Mouse (Mus musculus) forebrain, embryonic 13.5 days (tissue): ENCODE measurements around the gene Rab37. TPM values are rescaled to one million over a fixed set of nuclear protein-coding genes. Genes with fewer than 3 reads are reported as not detected.
A peak's percentile ranks its signal among the peaks of the same experiment; 100 is the strongest.

Source experiments
- ATAC-seq: fragments of 200-750 bp; cut with Nextera tagmentation; 2 replicates; pipeline ENCODE4 v1.8.0; 2017
- H3K27ac ChIP-seq: fragments of 300-500 bp; sonication (generic); 2 replicates; pipeline ENCODE4 v1.5.1; 2015; ENCODE audit warnings: inconsistent platforms, mild to moderate bottlenecking, moderate library complexity
- H3K27me3 ChIP-seq: fragments of 300-500 bp; sonication (generic); 2 replicates; pipeline ENCODE4 v1.6.1; 2015; ENCODE audit warnings: mild to moderate bottlenecking, inconsistent platforms
- H3K36me3 ChIP-seq: fragments of 300-500 bp; sonication (generic); 2 replicates; pipeline ENCODE4 v1.6.1; 2015; ENCODE audit warnings: mild to moderate bottlenecking, inconsistent platforms; ENCODE audit not compliant: poor library complexity, severe bottlenecking
- H3K4me1 ChIP-seq: fragments of 300-500 bp; sonication (generic); 2 replicates; pipeline ENCODE4 v1.6.1; 2015; ENCODE audit warnings: inconsistent platforms
- H3K4me2 ChIP-seq: fragments of 300-500 bp; sonication (generic); 2 replicates; pipeline ENCODE4 v1.6.1; 2015; ENCODE audit warnings: inconsistent platforms, mild to moderate bottlenecking, moderate library complexity
- H3K4me3 ChIP-seq: fragments of 300-500 bp; sonication (generic); 2 replicates; pipeline ENCODE4 v1.5.1; 2015; ENCODE audit warnings: mild to moderate bottlenecking, inconsistent platforms
- H3K9ac ChIP-seq: fragments of 300-500 bp; sonication (generic); 2 replicates; pipeline ENCODE4 v1.6.1; 2015; ENCODE audit warnings: mild to moderate bottlenecking, inconsistent platforms
- H3K9me3 ChIP-seq: fragments of 300-500 bp; sonication (generic); replicated peaks from 2 replicates; pipeline ENCODE4 v1.6.1; 2016; ENCODE audit warnings: inconsistent platforms
- WGBS: fragments of 180-500 bp; shearing (Covaris S2); methylation state at CpG from one replicate; pipeline ENCODE4 v1.1.7; 2015; 5-methylcytosine and 5-hydroxymethylcytosine counted together
- polyA plus RNA-seq: library from polyadenylated mRNA; unstranded; fragments of >200 nt; fragmentation: Nextera tagmentation; extraction: Ambion mirVana; gene quantifications from 2 replicates; pipeline ENCODE4 v1.2.1, GENCODE M21; 2015

The Rab37 gene
- polyA plus RNA-seq, 1 experiment from 2014 or later, result 0.76 TPM

GRCm38 (mm10) chr11:115107403-115107916, 16.2 kb downstream of the Rab37 start:
- Histone ChIP-seq H3K9me3 (no peaks in the 10 kb centered on the region), H3K4me1 (peaks cover 17% of the 10 kb centered on the region), H3K27me3 (no peaks in the 10 kb centered on the region), H3K27ac (no peak overlapping the region), H3K4me2 (no peak overlapping the region), H3K9ac (no peak overlapping the region), H3K4me3 (no peak overlapping the region), H3K36me3 (no peaks in the 10 kb centered on the region)
- WGBS, result 18% methylated on average over 4 of the region's 4 CpGs
- peak; percentile 24; the same call in 1 of the 2 replicates for ATAC-seq

- no peak overlapping the region for H3K27ac ChIP-seq
- no peaks in the 10 kb centered on the region for H3K9me3 ChIP-seq
- H3K9ac ChIP-seq, result no peak overlapping the region
- no peak overlapping the region for H3K4me2 ChIP-seq
- no peaks in the 10 kb centered on the region for H3K27me3 ChIP-seq
- H3K4me1 ChIP-seq, result peaks cover 17% of the 10 kb centered on the region
- H3K36me3 ChIP-seq, result no peaks in the 10 kb centered on the region
- no peak for ATAC-seq
- 89% methylated on average over 8 of the region's 8 CpGs for WGBS
- no peak overlapping the region for H3K4me3 ChIP-seq
Observed at GRCm38 (mm10) chr11:115108176-115108575, 16.9 kb downstream of the Rab37 start.

GRCm38 (mm10) chr11:115110271-115110670, 19.0 kb downstream of the Rab37 start:
- no peak overlapping the region for H3K9ac ChIP-seq
- 87% methylated on average over 4 of the region's 5 CpGs for WGBS
- ATAC-seq, result no peak

GRCm38 (mm10) chr11:115112196-115112595, 21.0 kb downstream of the Rab37 start:
- Histone ChIP-seq H3K4me2 (no peak overlapping the region), H3K4me1 (peaks cover 13% of the 10 kb centered on the region), H3K36me3 (no peaks in the 10 kb centered on the region), H3K9ac (no peak overlapping the region), H3K9me3 (no peaks in the 10 kb centered on the region), H3K27me3 (no peaks in the 10 kb centered on the region), H3K4me3 (no peak overlapping the region), H3K27ac (no peak overlapping the region)
- WGBS, result 71% methylated on average over 3 of the region's 3 CpGs
- ATAC-seq, result no peak

More at GRCm38 (mm10) chr11:115110271-115110670, 19.0 kb downstream of the Rab37 start:
- Histone ChIP-seq H3K4me1 (peaks cover 17% of the 10 kb centered on the region), H3K4me2 (no peak overlapping the region), H3K9me3 (no peaks in the 10 kb centered on the region), H3K4me3 (no peak overlapping the region), H3K27me3 (no peaks in the 10 kb centered on the region), H3K27ac (no peak overlapping the region), H3K36me3 (no peaks in the 10 kb centered on the region)

- 78% methylated on average over 9 of the region's 9 CpGs for WGBS
- H3K4me3 ChIP-seq, result no peak overlapping the region
- no peaks in the 10 kb centered on the region for H3K9me3 ChIP-seq
- H3K4me2 ChIP-seq, result no peak overlapping the region
- no peaks in the 10 kb centered on the region for H3K27me3 ChIP-seq
- ATAC-seq, result no peak
- H3K27ac ChIP-seq, result no peak overlapping the region
- H3K4me1 ChIP-seq, result no peaks in the 10 kb centered on the region
- H3K36me3 ChIP-seq, result no peaks in the 10 kb centered on the region
- no peak overlapping the region for H3K9ac ChIP-seq
Observed at GRCm38 (mm10) chr11:115119409-115119808, 28.2 kb downstream of the Rab37 start.

- ATAC-seq, result no peak
- Histone ChIP-seq H3K9me3 (no peaks in the 10 kb centered on the region), H3K9ac (no peak overlapping the region), H3K4me2 (no peak overlapping the region), H3K27ac (no peak overlapping the region), H3K4me1 (no peaks in the 10 kb centered on the region), H3K36me3 (no peaks in the 10 kb centered on the region), H3K4me3 (no peak overlapping the region), H3K27me3 (no peaks in the 10 kb centered on the region)
- WGBS, result 83% methylated on average over 4 of the region's 4 CpGs
Observed at GRCm38 (mm10) chr11:115128483-115128882, 37.3 kb downstream of the Rab37 start.

GRCm38 (mm10) chr11:115129508-115130126, 38.4 kb downstream of the Rab37 start:
- no peaks in the 10 kb centered on the region for H3K27me3 ChIP-seq
- H3K9me3 ChIP-seq, result no peaks in the 10 kb centered on the region
- WGBS, result 88% methylated on average over 13 of the region's 13 CpGs
- H3K4me2 ChIP-seq, result no peak overlapping the region
- H3K27ac ChIP-seq, result no peak overlapping the region
- no peak overlapping the region for H3K9ac ChIP-seq
- H3K4me1 ChIP-seq, result no peaks in the 10 kb centered on the region
- H3K4me3 ChIP-seq, result no peak overlapping the region
- no peak for ATAC-seq
- H3K36me3 ChIP-seq, result no peaks in the 10 kb centered on the region

- Histone ChIP-seq H3K4me3 (no peak overlapping the region), H3K9me3 (no peaks in the 10 kb centered on the region), H3K36me3 (no peaks in the 10 kb centered on the region), H3K9ac (no peak overlapping the region), H3K4me2 (no peak overlapping the region), H3K4me1 (no peaks in the 10 kb centered on the region), H3K27ac (no peak overlapping the region), H3K27me3 (no peaks in the 10 kb centered on the region)
- no peak for ATAC-seq
- 86% methylated on average over 8 of the region's 8 CpGs for WGBS
Observed at GRCm38 (mm10) chr11:115131768-115132381, 40.6 kb downstream of the Rab37 start.

- 83% methylated on average over 8 of the region's 8 CpGs for WGBS
- H3K4me1 ChIP-seq, result no peaks in the 10 kb centered on the region
- no peak within 1 kb of the TSS for H3K9ac ChIP-seq
- H3K4me3 ChIP-seq, result no peak within 1 kb of the TSS
- H3K4me2 ChIP-seq, result no peak within 1 kb of the TSS
- no peak for ATAC-seq
- no peaks in the 10 kb centered on the region for H3K27me3 ChIP-seq
- H3K36me3 ChIP-seq, result no peaks in the 10 kb centered on the region
- no peak within 1 kb of the TSS for H3K27ac ChIP-seq
- H3K9me3 ChIP-seq, result no peaks in the 10 kb centered on the region
Observed at GRCm38 (mm10) chr11:115133800-115134199, 42.6 kb downstream of the Rab37 start, which contains the start of gene Cd300lf. Cd300lf (minus strand) TSS chr11:115133992.

- Histone ChIP-seq H3K4me2 (no peak overlapping the region), H3K27me3 (no peaks in the 10 kb centered on the region), H3K4me1 (no peaks in the 10 kb centered on the region), H3K36me3 (no peaks in the 10 kb centered on the region), H3K9ac (no peak overlapping the region), H3K9me3 (no peaks in the 10 kb centered on the region), H3K27ac (no peak overlapping the region), H3K4me3 (no peak overlapping the region)
- 78% methylated on average over 5 of the region's 5 CpGs for WGBS
- no peak for ATAC-seq
Observed at GRCm38 (mm10) chr11:115138597-115139262, 47.5 kb downstream of the Rab37 start.

- 84% methylated on average over 2 of the region's 2 CpGs for WGBS
- H3K9me3 ChIP-seq, result no peaks in the 10 kb centered on the region
- no peak overlapping the region for H3K9ac ChIP-seq
- H3K4me3 ChIP-seq, result no peak overlapping the region
- no peaks in the 10 kb centered on the region for H3K27me3 ChIP-seq
- no peak for ATAC-seq
- H3K4me1 ChIP-seq, result no peaks in the 10 kb centered on the region
- no peaks in the 10 kb centered on the region for H3K36me3 ChIP-seq
- H3K4me2 ChIP-seq, result no peak overlapping the region
- H3K27ac ChIP-seq, result no peak overlapping the region
Observed at GRCm38 (mm10) chr11:115141970-115142369, 50.7 kb downstream of the Rab37 start.

GRCm38 (mm10) chr11:115147813-115148212, 56.6 kb downstream of the Rab37 start:
- Histone ChIP-seq H3K27ac (no peak overlapping the region), H3K4me3 (no peak overlapping the region), H3K4me1 (peaks cover 11% of the 10 kb centered on the region), H3K9ac (no peak overlapping the region), H3K4me2 (no peak overlapping the region), H3K27me3 (peaks cover 3% of the 10 kb centered on the region), H3K36me3 (no peaks in the 10 kb centered on the region), H3K9me3 (0 out of 2 replicates have a peak, but pooled peaks cover 3% of the 10 kb centered on the region)
- no peak for ATAC-seq
- 91% methylated on average over 4 of the region's 4 CpGs for WGBS
